Mouse (Mus musculus) gastrocnemius, postnatal 25 days (tissue): ENCODE measurements at regions not wholly inside any gene's neighbourhood (a gene's known extent, or its start where the extent isn't known, plus 50 kb on each side); places are given as distances from the start of the nearest gene placed in this dataset.

ENCODE experiments used
- DNase-seq: peaks from one replicate; pipeline ENCODE4 v3.0.0; 2022

DNA sequence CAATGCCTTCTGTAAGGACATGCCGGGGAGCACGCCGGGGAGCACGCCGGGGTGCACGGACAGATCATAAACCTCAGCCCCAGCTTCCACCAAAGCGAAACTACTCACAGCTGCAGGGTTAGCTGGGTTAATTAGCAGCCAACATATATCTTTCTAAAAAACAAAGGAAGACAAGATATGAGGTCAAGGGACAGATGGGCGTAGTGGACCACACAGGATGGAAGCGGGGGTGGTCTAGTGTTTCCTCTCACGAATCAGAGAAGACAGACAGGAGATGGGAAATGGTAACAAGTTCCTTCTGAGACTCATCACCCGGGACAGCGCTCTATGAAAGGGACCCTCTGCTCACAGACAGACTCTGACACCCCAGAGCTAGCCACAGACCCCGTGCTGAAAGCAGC is 60.0 kb upstream of the Ajap1 start:
- DNase-seq: no peak

GRCm38 (mm10) chr4:153543900-153544648 is 61.5 kb upstream of the Ajap1 start:
- no peak for DNase-seq

DNA sequence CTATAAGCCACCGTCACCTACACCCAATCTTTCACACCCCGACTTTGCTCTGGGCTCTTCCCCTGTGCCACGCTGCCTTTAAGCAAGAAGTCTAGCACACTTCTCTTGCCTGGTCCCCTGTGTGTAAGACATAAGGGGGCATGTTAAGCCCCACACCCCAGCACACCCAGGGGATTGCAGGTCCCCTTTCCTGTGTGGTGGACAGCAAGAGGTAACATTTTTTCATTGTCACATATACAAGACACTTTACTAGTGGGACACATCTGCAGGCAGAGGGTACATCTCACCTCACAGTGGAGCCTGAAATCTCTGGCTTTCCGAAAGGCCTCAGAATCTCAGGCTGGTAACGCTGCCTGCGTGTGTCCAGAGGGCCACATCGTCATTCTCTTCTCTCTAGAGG is 64.1 kb upstream of the Ajap1 start:
- DNase-seq: no peak

DNA sequence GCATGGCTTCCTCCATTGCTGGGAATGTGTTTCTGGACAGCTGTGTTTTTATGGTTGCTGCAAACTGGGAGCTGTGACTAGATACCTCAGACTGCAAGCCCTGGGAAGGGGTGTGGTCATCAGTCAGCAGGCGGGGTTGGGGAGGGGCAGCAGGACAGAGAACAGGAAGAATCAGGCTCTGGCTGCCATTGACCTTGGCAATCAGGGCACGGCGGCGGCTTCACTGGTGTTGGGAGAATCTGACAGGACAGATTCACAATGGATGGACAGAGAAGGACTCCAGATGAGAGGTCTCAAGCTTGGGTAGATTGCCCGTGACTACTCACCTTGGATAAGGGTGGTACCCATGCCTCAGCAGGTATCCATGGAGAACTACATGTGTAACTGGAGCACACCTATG is 64.5 kb upstream of the Ajap1 start:
- no peak for DNase-seq

DNA sequence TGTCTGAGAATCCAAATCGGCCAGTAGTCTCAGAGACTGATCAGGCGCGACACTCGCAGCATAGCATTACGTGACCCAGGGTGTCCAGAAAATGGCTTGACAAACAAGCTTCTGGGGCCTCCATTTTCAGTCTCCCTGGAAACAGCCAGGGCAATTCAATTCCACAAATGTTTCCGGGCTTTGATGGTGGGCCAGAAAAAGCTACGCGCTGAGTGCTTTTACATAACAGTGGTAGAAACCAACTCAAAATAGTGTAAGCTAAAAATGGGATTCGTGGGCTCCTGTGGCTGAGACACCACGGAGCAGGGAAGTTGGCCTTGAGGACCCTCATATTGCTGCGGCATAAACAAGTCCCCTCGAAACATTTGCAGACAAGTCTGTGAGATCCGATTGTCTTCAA is 65.3 kb upstream of the Ajap1 start:
- DNase-seq: no peak

DNA sequence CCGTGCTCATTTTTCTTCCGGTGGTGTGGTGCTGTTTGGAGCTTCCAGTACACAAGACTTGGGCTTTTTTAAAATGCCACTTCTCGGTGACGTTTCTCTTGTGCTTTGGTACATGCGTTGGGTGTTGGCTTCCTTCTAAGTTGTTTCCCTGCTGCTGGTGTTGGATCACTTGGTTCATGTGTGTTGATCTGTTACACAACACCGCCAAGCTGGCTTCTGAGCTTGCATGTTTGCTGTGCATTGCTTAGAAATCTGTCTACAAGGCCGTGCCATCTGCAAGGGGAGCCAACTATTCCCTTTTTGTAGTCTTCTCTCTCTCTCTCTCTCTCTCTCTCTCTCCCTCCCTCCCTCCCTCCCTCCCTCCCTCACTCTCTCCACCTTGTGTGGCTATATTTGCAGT is 68.7 kb upstream of the Ajap1 start:
- DNase-seq: no peak

- no peak for DNase-seq
Measured at GRCm38 (mm10) chr4:153552483-153552882, 69.9 kb upstream of the Ajap1 start.

GRCm38 (mm10) chr4:153557812-153558608 is 75.4 kb upstream of the Ajap1 start:
- DNase-seq: no peak

DNA sequence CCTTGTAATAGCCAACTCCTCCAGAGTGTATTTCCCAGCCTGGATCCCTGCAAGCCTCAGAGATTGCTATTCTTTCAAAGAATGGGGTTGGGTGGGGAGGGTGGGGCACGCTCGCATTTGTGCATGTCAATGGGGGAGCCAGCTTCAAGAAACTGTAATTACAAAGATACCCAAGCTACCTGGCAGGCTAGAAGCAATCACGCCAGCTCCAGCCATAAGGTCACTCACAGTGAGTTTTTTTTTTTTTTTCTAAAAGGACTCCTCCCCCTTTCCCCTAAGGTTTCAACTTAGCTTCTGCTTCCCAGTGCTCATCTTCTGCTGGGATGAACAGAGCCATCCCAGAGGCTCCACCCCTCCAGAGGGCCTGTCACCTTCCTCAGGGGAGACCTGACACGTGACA is 77.0 kb upstream of the Ajap1 start:
- no peak for DNase-seq

DNA sequence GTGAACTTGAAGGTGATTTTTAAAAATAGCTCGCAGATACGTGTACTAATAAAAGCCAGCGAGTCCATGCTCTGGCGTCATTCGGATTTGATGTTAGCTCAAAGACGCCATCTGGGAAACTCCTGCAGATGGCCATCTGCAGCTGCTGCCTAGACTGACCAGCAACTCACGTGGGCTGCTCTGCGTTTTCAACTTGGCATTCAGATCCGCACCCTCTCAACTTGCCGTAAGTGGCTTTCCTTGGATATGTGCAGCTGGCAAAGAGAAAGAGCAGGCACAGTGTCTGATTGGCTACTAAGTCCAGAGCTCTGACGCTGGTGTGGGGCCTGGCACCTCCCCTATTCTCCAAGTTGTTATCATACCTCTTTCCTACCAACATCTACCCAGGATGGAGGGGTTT is 77.6 kb upstream of the Ajap1 start:
- DNase-seq: no peak

DNA sequence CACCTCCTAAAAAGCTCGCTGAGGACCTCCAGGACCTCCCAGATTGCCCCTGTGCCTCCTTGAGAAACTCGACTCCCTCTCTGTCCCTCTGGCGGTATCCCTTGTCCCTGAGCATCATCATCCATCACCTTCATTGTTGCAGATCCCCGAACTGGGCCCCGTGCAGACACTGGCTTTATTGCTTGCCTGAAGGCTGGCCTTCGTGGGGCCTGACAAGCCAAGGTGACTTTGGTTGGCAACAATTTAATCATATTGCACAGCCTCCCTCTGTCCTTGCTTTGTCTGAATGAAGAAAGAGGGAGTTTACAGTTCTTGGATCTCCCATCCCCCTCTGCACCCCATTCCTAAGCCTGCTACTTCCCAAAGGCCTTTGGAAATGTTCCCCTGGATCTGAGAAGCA is 78.3 kb upstream of the Ajap1 start:
- no peak for DNase-seq

DNA sequence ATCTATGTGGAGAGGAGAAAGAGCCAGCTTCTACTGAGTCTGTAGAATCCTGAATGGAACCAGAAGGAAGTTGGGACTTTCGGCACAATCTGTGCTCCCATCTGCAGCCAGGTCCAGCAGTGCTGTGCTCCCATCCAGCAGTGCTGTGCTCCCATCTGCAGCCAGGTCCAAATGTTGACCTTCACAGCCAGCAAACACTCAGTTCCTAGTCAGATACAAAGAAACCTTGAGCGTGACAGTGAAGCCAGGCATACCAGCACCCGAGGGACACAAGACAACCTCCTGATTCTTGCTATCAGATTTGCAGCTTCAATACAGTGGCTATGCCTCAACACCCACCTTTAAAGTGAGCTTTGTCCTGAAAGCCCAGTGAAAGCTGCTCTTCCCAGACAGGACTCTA is 79.4 kb upstream of the Ajap1 start:
- no peak for DNase-seq

- no peak for DNase-seq
Measured at GRCm38 (mm10) chr4:153567329-153567973, 84.8 kb upstream of the Ajap1 start.

GRCm38 (mm10) chr4:153573180-153573769 is 90.7 kb upstream of the Ajap1 start:
- no peak for DNase-seq

- DNase-seq: no peak
Measured at GRCm38 (mm10) chr4:153593291-153593690, 110.7 kb upstream of the Ajap1 start.

DNA sequence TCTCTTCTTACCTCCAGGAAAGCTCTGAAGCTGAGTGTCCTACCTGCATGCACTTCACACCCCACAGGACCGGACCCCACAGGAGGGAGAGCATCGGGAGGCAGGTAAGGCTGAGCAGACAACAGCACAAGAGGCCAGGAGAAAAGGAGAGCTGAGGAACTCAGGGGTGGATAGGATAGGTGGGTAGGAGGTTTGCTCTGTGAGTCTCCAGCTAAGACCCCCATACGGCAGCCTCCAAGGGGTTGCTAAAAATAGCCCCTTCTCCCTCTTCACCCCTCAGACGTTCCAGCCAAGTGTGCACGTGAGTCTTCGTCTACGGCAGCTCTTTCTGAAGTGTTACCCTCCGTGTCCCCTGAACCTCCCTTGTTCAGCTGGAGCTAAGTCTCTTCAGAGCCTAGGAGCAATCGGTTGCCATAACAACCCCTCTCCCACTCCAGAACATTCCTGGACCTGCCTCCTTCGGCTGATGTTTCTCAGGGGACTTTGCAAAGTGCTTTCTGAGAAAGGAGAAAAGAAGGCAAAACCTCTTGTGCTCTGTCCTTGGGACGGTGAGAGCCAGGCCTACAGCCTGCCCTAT is 117.3 kb upstream of the Ajap1 start:
- no peak for DNase-seq

DNA sequence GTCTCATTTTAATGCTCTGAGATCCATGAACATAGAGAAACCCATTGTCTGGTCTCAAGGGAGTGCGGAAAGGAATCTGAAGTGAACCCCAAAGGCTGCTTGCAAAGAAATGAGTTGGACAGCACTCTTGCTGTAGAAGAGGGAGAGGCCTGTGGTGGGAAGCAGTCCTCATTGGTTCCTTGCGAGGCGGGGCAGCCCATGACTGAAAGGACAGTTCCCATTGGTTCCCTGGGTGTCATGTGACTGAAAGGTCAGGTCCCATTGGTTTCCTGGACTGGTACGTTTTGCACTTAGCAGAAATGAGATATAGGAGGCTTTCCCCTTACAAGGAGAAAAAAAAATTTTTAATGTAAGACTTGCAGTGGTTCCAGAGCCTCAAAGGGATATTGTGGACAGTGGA is 119.9 kb upstream of the Ajap1 start:
- DNase-seq: no peak

DNA sequence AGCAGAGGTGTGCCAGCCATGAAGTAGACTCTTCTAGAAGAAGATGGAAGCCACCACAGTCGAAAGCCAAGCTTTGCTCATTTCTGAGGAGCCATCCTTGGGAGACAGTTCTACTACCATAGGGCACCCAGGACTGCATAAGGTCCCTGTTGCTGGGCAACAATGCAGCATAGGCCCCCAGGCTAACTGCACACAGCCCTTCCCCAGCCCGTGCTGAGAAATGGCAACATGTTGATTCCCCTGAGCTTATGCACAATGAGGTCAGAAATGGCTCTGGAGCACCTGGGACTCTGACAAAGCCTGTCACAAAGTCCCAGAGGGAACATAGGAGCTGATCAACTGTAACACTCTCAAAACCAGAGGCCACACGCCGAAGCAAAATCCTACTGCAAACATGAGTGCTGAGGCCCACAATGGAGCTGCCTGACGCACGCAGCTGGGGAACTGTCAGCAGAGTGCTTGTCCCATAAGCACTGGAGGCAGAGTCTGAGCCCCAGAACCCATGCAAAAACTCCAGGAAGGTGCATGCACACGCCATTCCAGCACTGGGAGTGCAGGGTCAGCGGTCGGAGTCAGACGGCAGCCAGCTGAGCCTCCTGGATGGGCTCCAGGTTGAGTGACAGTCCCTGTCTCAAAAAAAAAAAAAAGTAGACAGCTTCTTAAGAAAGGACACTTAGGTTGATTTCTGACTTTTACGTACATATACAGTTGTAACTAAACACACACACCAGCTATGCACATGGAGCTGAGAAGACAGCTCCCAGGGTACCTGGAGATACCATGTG is 120.6 kb upstream of the Ajap1 start:
- peak; percentile 11 for DNase-seq

DNA sequence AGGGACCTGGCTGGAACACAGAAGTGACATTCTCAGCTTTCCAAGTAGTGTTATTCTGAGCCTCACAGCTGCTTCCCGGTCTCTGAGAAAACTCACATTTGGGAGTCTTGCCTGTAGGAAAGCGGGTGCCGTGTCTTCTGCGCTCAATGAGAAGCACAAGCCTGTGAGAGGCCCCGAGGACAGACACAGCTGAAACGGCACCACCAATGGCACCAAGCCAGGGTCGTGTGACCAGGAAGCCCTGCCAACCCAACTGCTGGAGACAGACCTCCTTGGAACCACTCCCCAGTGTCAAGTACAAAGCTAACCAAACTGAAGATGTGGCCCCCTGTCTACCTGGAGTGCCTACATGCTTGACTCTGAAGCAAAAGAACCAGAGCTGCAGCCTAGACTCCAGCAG is 121.3 kb upstream of the Ajap1 start:
- DNase-seq: peak; percentile 36

GRCm38 (mm10) chr4:153604695-153605485 is 122.3 kb upstream of the Ajap1 start:
- no peak for DNase-seq

DNA sequence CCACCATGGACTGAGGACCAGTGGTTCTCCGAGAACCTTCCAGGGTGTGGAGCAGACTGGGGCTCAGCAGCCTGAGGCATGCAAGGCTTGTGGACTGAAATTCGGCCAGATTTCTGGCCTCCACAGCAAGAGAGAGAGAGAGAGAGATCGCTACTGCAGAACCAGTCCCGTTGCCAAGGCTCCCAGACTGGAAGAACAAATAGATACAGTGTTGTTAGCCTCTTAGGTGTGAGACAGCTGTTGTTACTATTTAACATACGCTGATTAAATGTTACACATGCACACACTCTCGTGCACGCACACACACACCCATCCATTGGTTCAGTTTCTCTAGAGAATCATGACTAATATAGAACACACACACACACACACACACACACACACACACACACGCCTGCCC is 133.4 kb upstream of the Ajap1 start:
- no peak for DNase-seq
